Mouse (Mus musculus) erythroblast, embryonic 14.5 days (primary cell): Measurements from ENCODE around the gene Rbfox3.

Experiments
- GATA1 ChIP-seq: IDR thresholded peaks from 2 replicates; pipeline ENCODE4 v1.6.1; 2012; ENCODE audit warnings: low read length, inconsistent platforms, mixed read lengths
- TAL1 ChIP-seq: IDR thresholded peaks from 3 replicates; pipeline ENCODE4 v1.6.1; 2012; ENCODE audit warnings: low read length, inconsistent platforms, mixed read lengths

DNA sequence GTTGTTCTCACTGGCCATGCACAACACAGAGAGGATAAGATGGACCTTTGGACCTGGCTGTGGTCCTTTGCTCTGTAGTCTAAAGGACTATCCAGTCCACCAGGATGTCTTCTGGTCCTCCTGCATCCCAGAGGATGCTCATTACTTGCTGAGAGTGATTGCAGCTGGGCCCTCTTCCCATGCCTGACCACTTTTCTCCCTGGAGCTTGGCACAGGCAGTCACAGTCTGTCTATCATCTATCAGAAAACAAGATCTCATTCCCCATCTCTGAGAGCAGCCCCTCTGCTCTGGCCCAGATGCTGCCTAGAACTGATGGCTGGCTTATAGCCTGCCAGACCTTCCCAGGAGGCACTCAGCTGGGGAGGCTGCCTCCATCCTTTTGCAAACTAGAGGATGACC is 166.1 kb downstream of the Rbfox3 start:
- TF ChIP-seq GATA1 = no peak
- TF ChIP-seq TAL1 = no peak
